Mouse (Mus musculus) limb, embryonic 11.5 days (tissue): Measurements from ENCODE around the gene Pcare. TPM values are rescaled to one million over a fixed set of nuclear protein-coding genes. Genes with fewer than 3 reads are reported as not detected.

Source experiments
- ATAC-seq: fragments of 200-750 bp; cut with Nextera tagmentation; 2 replicates; pipeline ENCODE4 v1.8.0; 2017; ENCODE audit warnings: low read depth; ENCODE audit not compliant: insufficient number of reproducible peaks, low FRiP score, low TSS enrichment
- DNase-seq: peaks from one replicate; pipeline ENCODE4 v3.0.0-alpha.2; 2015; ENCODE audit warnings: low spot score
- H3K27ac ChIP-seq: fragments of 300-500 bp; sonication (generic); replicated peaks from 2 replicates; pipeline ENCODE4 v1.5.1; 2014; ENCODE audit warnings: low read depth, mild to moderate bottlenecking, low read length
- H3K27me3 ChIP-seq: fragments of 300-500 bp; sonication (generic); 2 replicates; pipeline ENCODE4 v1.6.1; 2014; ENCODE audit warnings: mild to moderate bottlenecking, low read length, mixed read lengths; ENCODE audit not compliant: control insufficient read depth, insufficient read depth
- H3K36me3 ChIP-seq: fragments of 300-500 bp; sonication (generic); 2 replicates; pipeline ENCODE4 v1.6.1; 2014; ENCODE audit warnings: mild to moderate bottlenecking, low read length, moderate library complexity, mixed read lengths; ENCODE audit not compliant: control insufficient read depth, insufficient read depth
- H3K4me1 ChIP-seq: fragments of 300-500 bp; sonication (generic); 2 replicates; pipeline ENCODE4 v1.6.1; 2014; ENCODE audit warnings: low read length, mixed read lengths; ENCODE audit not compliant: control insufficient read depth, insufficient read depth
- H3K4me2 ChIP-seq: fragments of 300-500 bp; sonication (generic); 2 replicates; pipeline ENCODE4 v1.6.1; 2014; ENCODE audit warnings: low read depth, mild to moderate bottlenecking, moderate library complexity; ENCODE audit not compliant: severe bottlenecking
- H3K4me3 ChIP-seq: fragments of 300-500 bp; sonication (generic); 2 replicates; pipeline ENCODE4 v1.5.1; 2014; ENCODE audit warnings: low read depth, low read length
- H3K9ac ChIP-seq: fragments of 300-500 bp; sonication (generic); 2 replicates; pipeline ENCODE4 v1.6.1; 2014; ENCODE audit warnings: mild to moderate bottlenecking, low read length
- H3K9me3 ChIP-seq: fragments of 300-500 bp; sonication (generic); 2 replicates; pipeline ENCODE4 v1.6.1; 2016; ENCODE audit warnings: low read length; ENCODE audit not compliant: control insufficient read depth
- WGBS: fragments of 180-500 bp; shearing (Covaris S2); extraction: QIAGEN DNeasy Blood & Tissue Kit; methylation state at CpG from one replicate; pipeline ENCODE4 v1.1.7; 2014; 5-methylcytosine and 5-hydroxymethylcytosine counted together
- polyA plus RNA-seq: library from polyadenylated mRNA; unstranded; fragments of >200 nt; fragmentation: Nextera tagmentation; extraction: Ambion mirVana; gene quantifications from 2 replicates; pipeline ENCODE4 v1.2.1, GENCODE M21; 2014

Gene Pcare
- polyA plus RNA-seq: not detected in 2 replicates

- 51% methylated on average over 10 of the region's 10 CpGs for WGBS
- Histone ChIP-seq H3K36me3 (no peaks in the 10 kb centered on the region), H3K4me3 (no peak within 1 kb of the TSS), H3K4me1 (no peaks in the 10 kb centered on the region), H3K27me3 (no peaks in the 10 kb centered on the region), H3K9ac (no peak within 1 kb of the TSS), H3K9me3 (no peaks in the 10 kb centered on the region), H3K4me2 (no peak within 1 kb of the TSS), H3K27ac (no peak within 1 kb of the TSS)
- ATAC-seq: no peak
- DNase-seq: no peak
These were observed at the start of gene Pcare for GRCm38 (mm10) chr17:71752831-71753230. Gene Pcare, minus strand, starts transcription at chr17:71752894.

GRCm38 (mm10) chr17:71795521-71796205 lies 43.0 kb upstream of the Pcare start:
- Histone ChIP-seq H3K27ac (no peak overlapping the region), H3K4me3 (no peak overlapping the region), H3K4me2 (no peak overlapping the region), H3K27me3 (no peaks in the 10 kb centered on the region), H3K9ac (no peak overlapping the region), H3K36me3 (no peaks in the 10 kb centered on the region), H3K9me3 (no peaks in the 10 kb centered on the region), H3K4me1 (no peaks in the 10 kb centered on the region)
- DNase-seq (no peak), ATAC-seq (no peak)
- WGBS: 88% methylated on average over 15 of the region's 15 CpGs

DNA sequence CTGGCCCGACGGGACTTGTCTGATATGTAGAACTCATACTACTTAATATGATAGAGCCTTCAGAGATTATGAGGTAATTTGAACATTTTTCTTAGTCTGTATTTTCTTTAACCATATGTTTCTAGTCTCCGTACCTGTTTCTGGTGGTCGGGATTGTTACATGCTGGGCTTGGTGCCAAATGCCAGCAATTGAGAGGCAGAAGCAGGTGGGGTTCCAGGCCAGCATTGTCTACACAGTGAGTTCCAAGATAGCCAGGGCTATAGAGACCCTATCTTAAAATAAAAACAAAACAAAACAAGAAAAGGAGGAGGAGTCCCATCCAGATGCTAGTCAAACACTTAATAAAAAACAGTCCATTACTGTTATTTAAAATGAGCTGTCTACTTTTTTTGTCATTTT lies 38.9 kb upstream of the Pcare start:
- Histone ChIP-seq H3K9me3 (no peaks in the 10 kb centered on the region), H3K27me3 (no peaks in the 10 kb centered on the region), H3K9ac (no peak overlapping the region), H3K36me3 (no peaks in the 10 kb centered on the region), H3K4me3 (no peak overlapping the region), H3K27ac (no peak overlapping the region), H3K4me2 (no peak overlapping the region), H3K4me1 (no peaks in the 10 kb centered on the region)
- WGBS: 93% methylated on average over 4 of the region's 4 CpGs
- ATAC-seq: no peak
- DNase-seq: no peak

DNA sequence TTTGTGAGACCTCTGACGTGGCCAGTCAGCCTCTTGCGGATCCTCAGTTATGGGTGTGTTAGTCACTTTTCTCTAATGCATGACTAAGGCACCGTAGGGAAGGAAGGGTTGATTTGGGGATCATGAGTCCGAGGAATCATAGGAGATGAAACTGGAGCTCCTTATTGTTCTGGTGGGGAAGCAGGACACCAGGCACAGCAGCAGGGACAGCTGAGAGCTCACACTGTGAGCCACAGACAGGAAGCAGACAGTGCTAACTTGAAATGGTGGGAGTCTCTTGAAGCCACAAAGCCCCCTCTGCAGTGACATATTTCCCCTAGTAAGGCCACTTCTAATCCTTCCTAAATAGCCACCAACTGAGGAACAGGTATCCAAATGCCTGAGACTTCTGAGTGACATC lies 38.4 kb upstream of the Pcare start:
- Histone ChIP-seq H3K36me3 (no peaks in the 10 kb centered on the region), H3K4me1 (no peaks in the 10 kb centered on the region), H3K9me3 (no peaks in the 10 kb centered on the region), H3K27me3 (no peaks in the 10 kb centered on the region), H3K4me2 (no peak overlapping the region), H3K27ac (no peak overlapping the region), H3K4me3 (no peak overlapping the region), H3K9ac (no peak overlapping the region)
- ATAC-seq: no peak
- no peak for DNase-seq
- WGBS: 92% methylated on average over 4 of the region's 4 CpGs

GRCm38 (mm10) chr17:71786456-71786855 lies 33.8 kb upstream of the Pcare start:
- H3K4me1 ChIP-seq: 0 out of 2 replicates have a peak, but pooled peaks cover 3% of the 10 kb centered on the region
- H3K36me3 ChIP-seq: no peaks in the 10 kb centered on the region
- ATAC-seq (no peak), DNase-seq (no peak)
- H3K4me3 ChIP-seq: no peak overlapping the region
- H3K27me3 ChIP-seq: peaks cover 5% of the 10 kb centered on the region; the same call in 1 of the 2 replicates
- no peak overlapping the region for H3K9ac ChIP-seq
- no peak overlapping the region for H3K27ac ChIP-seq
- H3K9me3 ChIP-seq: no peaks in the 10 kb centered on the region
- H3K4me2 ChIP-seq: no peak overlapping the region

DNA sequence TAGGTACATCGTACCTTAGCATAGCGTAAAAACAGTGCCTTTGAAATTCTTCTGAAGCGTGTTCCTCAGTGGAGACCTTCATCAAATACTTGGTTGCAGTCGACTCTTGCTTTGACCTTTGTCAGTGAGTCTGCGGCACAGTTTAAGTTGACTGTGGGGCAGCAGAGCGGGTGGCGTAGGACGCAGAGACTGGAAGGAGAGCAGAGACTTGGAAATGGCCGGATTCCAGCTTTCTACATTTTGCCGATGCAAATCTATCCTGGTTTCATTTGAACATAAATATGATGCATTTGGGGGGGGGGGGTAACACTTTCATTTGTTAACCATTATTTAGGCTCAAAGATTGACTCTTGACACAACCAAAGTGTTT lies 30.7 kb upstream of the Pcare start:
- H3K27ac ChIP-seq: no peak overlapping the region
- peaks cover 5% of the 10 kb centered on the region; the same call in 1 of the 2 replicates for H3K27me3 ChIP-seq
- peak overlapping the region; percentile 95 for H3K4me2 ChIP-seq
- H3K9ac ChIP-seq: peak overlapping the region; percentile 76
- H3K4me3 ChIP-seq: peak overlapping the region; percentile 55
- WGBS: 24% methylated on average over 10 of the region's 10 CpGs
- DNase-seq (no peak), ATAC-seq (no peak)
- H3K36me3 ChIP-seq: no peaks in the 10 kb centered on the region
- H3K9me3 ChIP-seq: no peaks in the 10 kb centered on the region; the same call in 1 of the 2 replicates
- H3K4me1 ChIP-seq: 0 out of 2 replicates have a peak, but pooled peaks cover 3% of the 10 kb centered on the region

DNA sequence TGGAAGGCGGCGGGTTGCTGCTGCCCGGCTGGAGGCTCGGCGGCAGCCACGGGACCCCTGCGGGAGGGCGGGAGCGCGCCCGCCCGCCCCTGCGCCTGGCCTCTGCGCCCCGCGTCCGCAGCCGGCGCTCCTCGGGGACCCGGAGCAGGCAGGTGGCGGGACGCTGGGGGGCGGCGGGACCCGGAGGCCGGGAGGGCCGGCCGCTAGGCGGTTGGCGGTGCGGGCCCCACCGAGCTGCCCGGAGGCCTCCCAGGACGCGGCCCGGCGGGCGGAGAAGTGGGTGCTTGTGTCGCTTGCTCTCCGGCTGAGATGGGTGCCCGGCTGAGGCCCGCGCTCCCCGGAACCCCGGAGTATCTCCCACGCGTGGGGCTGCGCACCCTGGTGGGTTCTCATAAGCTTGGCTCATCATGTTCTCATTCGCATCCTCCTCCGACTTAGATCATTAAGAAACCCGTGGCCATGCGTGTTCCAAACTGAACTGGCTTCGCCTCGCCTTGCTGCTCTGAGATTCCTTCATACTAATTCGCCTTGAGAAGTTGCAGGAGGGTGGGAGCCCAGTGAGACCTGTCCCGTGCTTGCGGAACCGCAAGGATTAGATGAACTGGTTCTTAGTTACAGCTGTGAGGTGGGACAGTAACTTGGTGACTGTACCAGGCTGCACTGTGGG lies 30.1 kb upstream of the Pcare start:
- Histone ChIP-seq H3K4me1 (0 out of 2 replicates have a peak, but pooled peaks cover 3% of the 10 kb centered on the region), H3K4me2 (peak overlapping the region; percentile 95), H3K9me3 (peaks cover 4% of the 10 kb centered on the region; the same call in 1 of the 2 replicates), H3K36me3 (no peaks in the 10 kb centered on the region), H3K9ac (peak overlapping the region; percentile 76), H3K4me3 (peak overlapping the region; percentile 55), H3K27ac (no peak overlapping the region), H3K27me3 (peaks cover 5% of the 10 kb centered on the region; the same call in 1 of the 2 replicates)
- WGBS: under 1% methylated on average over 46 of the region's 59 CpGs
- ATAC-seq: peak; percentile 53; the same call in 1 of the 2 replicates
- DNase-seq: peak; percentile 59

GRCm38 (mm10) chr17:71782242-71782698 lies 29.6 kb upstream of the Pcare start:
- Histone ChIP-seq H3K9ac (peak overlapping the region; percentile 76), H3K27ac (no peak overlapping the region), H3K27me3 (peaks cover 5% of the 10 kb centered on the region; the same call in 1 of the 2 replicates), H3K4me3 (peak overlapping the region; percentile 55), H3K36me3 (no peaks in the 10 kb centered on the region), H3K9me3 (peaks cover 4% of the 10 kb centered on the region; the same call in 1 of the 2 replicates), H3K4me1 (0 out of 2 replicates have a peak, but pooled peaks cover 3% of the 10 kb centered on the region), H3K4me2 (peak overlapping the region; percentile 95)
- under 1% methylated on average over 18 of the region's 29 CpGs for WGBS
- ATAC-seq (peak; percentile 76), DNase-seq (no peak)
